Mouse (Mus musculus) thymus, adult 2 months (tissue): ENCODE data around the gene Cisd3.

Experiments
- CTCF ChIP-seq: fragments of 200-500 bp; IDR thresholded peaks from 2 replicates; pipeline ENCODE4 v1.5.1; 2012; ENCODE audit warnings: mild to moderate bottlenecking, control low read depth, low read length, moderate library complexity, borderline replicate concordance; ENCODE audit not compliant: control insufficient read depth, poor library complexity, insufficient read depth; ENCODE audit errors: extremely low read depth
- POLR2A ChIP-seq: fragments of 200-500 bp; IDR thresholded peaks from 2 replicates; pipeline ENCODE4 v1.6.1; 2012; ENCODE audit warnings: mild to moderate bottlenecking, low read length, control low read depth, moderate library complexity; ENCODE audit not compliant: control insufficient read depth, poor library complexity, insufficient read depth; ENCODE audit errors: extremely low read depth

DNA sequence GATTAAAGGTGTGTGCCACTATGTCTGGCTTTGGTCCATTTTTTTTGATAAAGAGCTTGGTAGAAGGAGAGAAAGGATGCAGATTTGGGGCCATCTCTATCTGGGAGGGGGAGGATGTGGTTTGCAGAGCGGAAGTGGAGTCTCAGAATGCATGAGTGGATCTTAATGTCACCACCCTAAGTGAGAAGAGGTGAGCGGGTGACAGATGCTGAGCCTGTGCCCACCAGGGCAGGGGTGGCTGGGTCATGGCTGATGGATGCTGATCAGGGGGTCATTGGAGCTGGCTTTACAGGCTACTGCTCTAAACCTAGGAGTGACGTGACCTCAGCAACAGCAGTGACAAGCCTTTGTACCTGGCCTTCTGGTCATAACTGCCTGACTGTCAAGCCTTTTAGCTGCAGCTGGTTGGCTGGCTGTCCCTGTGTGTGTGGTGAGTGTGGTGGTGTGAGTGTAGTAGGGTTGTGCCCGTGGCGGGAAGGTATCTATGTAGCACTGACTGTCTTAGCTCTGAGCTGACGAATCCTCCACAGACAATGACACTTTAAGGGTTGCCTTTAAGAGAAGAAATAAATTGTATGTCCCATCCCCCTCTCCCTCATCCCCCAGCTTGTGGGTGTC, 1.5 kb upstream of the Cisd3 start:
- TF ChIP-seq CTCF, result no peak
- no peak for TF ChIP-seq POLR2A
